Mouse (Mus musculus) small intestine, adult 2 months (tissue): ENCODE measurements around the gene Tbxas1.

Experiments used
- CTCF ChIP-seq: fragments of 200-500 bp; IDR thresholded peaks from 2 replicates; pipeline ENCODE4 v1.5.1; 2012; ENCODE audit warnings: low read depth, mild to moderate bottlenecking, control low read depth, inconsistent platforms, low read length, moderate library complexity, mixed read lengths; ENCODE audit not compliant: insufficient replicate concordance, insufficient read length; ENCODE audit errors: extremely low read depth
- POLR2A ChIP-seq: fragments of 200-500 bp; IDR thresholded peaks from 2 replicates; pipeline ENCODE4 v1.6.1; 2012; ENCODE audit warnings: low read depth, mild to moderate bottlenecking, control low read depth, inconsistent platforms, low read length, moderate library complexity

GRCm38 (mm10) chr6:38892017-38892416 is 16.8 kb downstream of the Tbxas1 start:
- TF ChIP-seq POLR2A (no peak), CTCF (no peak)
